Mouse (Mus musculus): Measurements from ENCODE around the gene Tldc1. TPM values are rescaled to one million over a fixed set of nuclear protein-coding genes. Genes with fewer than 3 reads are reported as not detected.

Tldc1 gene
- polyA plus RNA-seq, 1 experiment from 2014 or later: 5.4 TPM

GRCm38 (mm10) chr8:119809620-119810019 is 31.4 kb upstream of the Tldc1 start:
- H3K9ac ChIP-seq (ENCODE audit: low read depth, low read length): no peak overlapping the region
- ATAC-seq (ENCODE audit: low read depth) (no peak), DNase-seq (ENCODE audit: low spot score) (no peak)
- H3K4me3 ChIP-seq (ENCODE audit: low read depth, low read length): no peak overlapping the region
- 92% methylated on average over 9 of the region's 9 CpGs for WGBS
- peaks cover 14% of the 10 kb centered on the region; the same call in 1 of the 2 replicates for H3K36me3 ChIP-seq (ENCODE audit: control insufficient read depth, insufficient read depth, low read length)
- H3K9me3 ChIP-seq (ENCODE audit: control insufficient read depth, low read length): no peaks in the 10 kb centered on the region
- no peak overlapping the region for H3K27ac ChIP-seq (replicated peaks; ENCODE audit: low read depth, low read length)
- H3K4me1 ChIP-seq (ENCODE audit: control insufficient read depth, insufficient read depth, low read length): peaks cover 17% of the 10 kb centered on the region
- H3K27me3 ChIP-seq (replicated peaks; ENCODE audit: control insufficient read depth, insufficient read depth, low read length): no peaks in the 10 kb centered on the region
- H3K4me2 ChIP-seq (ENCODE audit: low read depth, low read length): no peak overlapping the region

- Histone ChIP-seq H3K9me3 (ENCODE audit: control insufficient read depth, low read length) (no peaks in the 10 kb centered on the region), H3K4me3 (ENCODE audit: low read depth, low read length) (no peak overlapping the region), H3K4me1 (ENCODE audit: control insufficient read depth, insufficient read depth, low read length) (0 out of 2 replicates have a peak, but pooled peaks cover 4% of the 10 kb centered on the region), H3K27me3 (replicated peaks; ENCODE audit: control insufficient read depth, insufficient read depth, low read length) (no peaks in the 10 kb centered on the region), H3K27ac (replicated peaks; ENCODE audit: low read depth, low read length) (no peak overlapping the region), H3K36me3 (ENCODE audit: control insufficient read depth, insufficient read depth, low read length) (peaks cover 14% of the 10 kb centered on the region; the same call in 1 of the 2 replicates), H3K4me2 (ENCODE audit: low read depth, low read length) (no peak overlapping the region), H3K9ac (ENCODE audit: low read depth, low read length) (no peak overlapping the region)
- ATAC-seq (ENCODE audit: low read depth) (0 out of 2 replicates have a peak, but pooled peaks have one; percentile 12), DNase-seq (ENCODE audit: low spot score) (no peak)
- 85% methylated on average over 4 of the region's 4 CpGs for WGBS
These were observed 29.5 kb upstream of the Tldc1 start for GRCm38 (mm10) chr8:119807687-119808086.

GRCm38 (mm10) chr8:119806422-119807263 is 28.4 kb upstream of the Tldc1 start:
- ATAC-seq (ENCODE audit: low read depth) (peak; percentile 56), DNase-seq (ENCODE audit: low spot score) (no peak)
- no peak overlapping the region for H3K9ac ChIP-seq (ENCODE audit: low read depth, low read length)
- H3K4me3 ChIP-seq (ENCODE audit: low read depth, low read length): no peak overlapping the region
- no peaks in the 10 kb centered on the region for H3K9me3 ChIP-seq (ENCODE audit: control insufficient read depth, low read length)
- H3K27me3 ChIP-seq (replicated peaks; ENCODE audit: control insufficient read depth, insufficient read depth, low read length): no peaks in the 10 kb centered on the region
- H3K4me1 ChIP-seq (ENCODE audit: control insufficient read depth, insufficient read depth, low read length): 0 out of 2 replicates have a peak, but pooled peaks cover 4% of the 10 kb centered on the region
- WGBS: 63% methylated on average over 14 of the region's 14 CpGs
- no peak overlapping the region for H3K4me2 ChIP-seq (ENCODE audit: low read depth, low read length)
- peaks cover 14% of the 10 kb centered on the region; the same call in 1 of the 2 replicates for H3K36me3 ChIP-seq (ENCODE audit: control insufficient read depth, insufficient read depth, low read length)
- H3K27ac ChIP-seq (replicated peaks; ENCODE audit: low read depth, low read length): 0 out of 2 replicates have a peak overlapping the region, but pooled peaks have one; percentile 15

GRCm38 (mm10) chr8:119805275-119805674 is 27.1 kb upstream of the Tldc1 start:
- H3K4me2 ChIP-seq (ENCODE audit: low read depth, low read length): no peak overlapping the region
- peaks cover 14% of the 10 kb centered on the region; the same call in 1 of the 2 replicates for H3K36me3 ChIP-seq (ENCODE audit: control insufficient read depth, insufficient read depth, low read length)
- DNase-seq (ENCODE audit: low spot score) (no peak), ATAC-seq (ENCODE audit: low read depth) (no peak)
- 67% methylated on average over 8 of the region's 8 CpGs for WGBS
- no peak overlapping the region for H3K27ac ChIP-seq (replicated peaks; ENCODE audit: low read depth, low read length)
- H3K4me3 ChIP-seq (ENCODE audit: low read depth, low read length): no peak overlapping the region
- no peaks in the 10 kb centered on the region for H3K27me3 ChIP-seq (replicated peaks; ENCODE audit: control insufficient read depth, insufficient read depth, low read length)
- no peak overlapping the region for H3K9ac ChIP-seq (ENCODE audit: low read depth, low read length)
- H3K9me3 ChIP-seq (ENCODE audit: control insufficient read depth, low read length): no peaks in the 10 kb centered on the region
- H3K4me1 ChIP-seq (ENCODE audit: control insufficient read depth, insufficient read depth, low read length): 0 out of 2 replicates have a peak, but pooled peaks cover 4% of the 10 kb centered on the region

- WGBS: 75% methylated on average over 1 of the region's 1 CpGs
These were observed 24.4 kb upstream of the Tldc1 start for GRCm38 (mm10) chr8:119802592-119802991.

GRCm38 (mm10) chr8:119801168-119801567 is 23.0 kb upstream of the Tldc1 start:
- H3K36me3 ChIP-seq (ENCODE audit: control insufficient read depth, insufficient read depth, low read length): no peaks in the 10 kb centered on the region
- H3K4me1 ChIP-seq (ENCODE audit: control insufficient read depth, insufficient read depth, low read length): peaks cover 9% of the 10 kb centered on the region; the same call in 1 of the 2 replicates
- 8% methylated on average over 3 of the region's 4 CpGs for WGBS
- H3K9ac ChIP-seq (ENCODE audit: low read depth, low read length): no peak overlapping the region
- ATAC-seq (ENCODE audit: low read depth): no peak
- H3K9me3 ChIP-seq (ENCODE audit: control insufficient read depth, low read length): no peaks in the 10 kb centered on the region
- H3K4me2 ChIP-seq (ENCODE audit: low read depth, low read length): no peak overlapping the region
- H3K4me3 ChIP-seq (ENCODE audit: low read depth, low read length): no peak overlapping the region
- H3K27ac ChIP-seq (replicated peaks; ENCODE audit: low read depth, low read length): no peak overlapping the region
- DNase-seq (ENCODE audit: low spot score): peak; percentile 65
- no peaks in the 10 kb centered on the region for H3K27me3 ChIP-seq (replicated peaks; ENCODE audit: control insufficient read depth, insufficient read depth, low read length)

More at GRCm38 (mm10) chr8:119802592-119802991, 24.4 kb upstream of the Tldc1 start:
- no peak overlapping the region for H3K27ac ChIP-seq (replicated peaks; ENCODE audit: low read depth, low read length)
- no peaks in the 10 kb centered on the region for H3K36me3 ChIP-seq (ENCODE audit: control insufficient read depth, insufficient read depth, low read length)
- no peaks in the 10 kb centered on the region for H3K9me3 ChIP-seq (ENCODE audit: control insufficient read depth, low read length)
- no peak overlapping the region for H3K9ac ChIP-seq (ENCODE audit: low read depth, low read length)
- no peaks in the 10 kb centered on the region for H3K27me3 ChIP-seq (replicated peaks; ENCODE audit: control insufficient read depth, insufficient read depth, low read length)
- H3K4me1 ChIP-seq (ENCODE audit: control insufficient read depth, insufficient read depth, low read length): peaks cover 14% of the 10 kb centered on the region; the same call in 1 of the 2 replicates
- ATAC-seq (ENCODE audit: low read depth) (no peak), DNase-seq (ENCODE audit: low spot score) (no peak)
- H3K4me2 ChIP-seq (ENCODE audit: low read depth, low read length): no peak overlapping the region
- H3K4me3 ChIP-seq (ENCODE audit: low read depth, low read length): no peak overlapping the region

- no peak for ATAC-seq (ENCODE audit: low read depth)
These were observed 20.7 kb upstream of the Tldc1 start for GRCm38 (mm10) chr8:119798965-119799264.

GRCm38 (mm10) chr8:119798170-119798964 is 20.2 kb upstream of the Tldc1 start:
- peak overlapping the region; percentile 68 for H3K27ac ChIP-seq (replicated peaks; ENCODE audit: low read depth, low read length)
- peak overlapping the region; percentile 43 for H3K4me2 ChIP-seq (ENCODE audit: low read depth, low read length)
- H3K9me3 ChIP-seq (ENCODE audit: control insufficient read depth, low read length): no peaks in the 10 kb centered on the region
- H3K4me1 ChIP-seq (ENCODE audit: control insufficient read depth, insufficient read depth, low read length): peaks cover 9% of the 10 kb centered on the region; the same call in 1 of the 2 replicates
- no peaks in the 10 kb centered on the region for H3K36me3 ChIP-seq (ENCODE audit: control insufficient read depth, insufficient read depth, low read length)
- peak; percentile 80 for ATAC-seq (ENCODE audit: low read depth)
- 8% methylated on average over 15 of the region's 15 CpGs for WGBS
- peak; percentile 85 for DNase-seq (ENCODE audit: low spot score)
- H3K4me3 ChIP-seq (ENCODE audit: low read depth, low read length): no peak overlapping the region
- H3K9ac ChIP-seq (ENCODE audit: low read depth, low read length): peak overlapping the region; percentile 19; the same call in 1 of the 2 replicates
- H3K27me3 ChIP-seq (replicated peaks; ENCODE audit: control insufficient read depth, insufficient read depth, low read length): no peaks in the 10 kb centered on the region

More at GRCm38 (mm10) chr8:119798965-119799264, 20.7 kb upstream of the Tldc1 start:
- peaks cover 9% of the 10 kb centered on the region; the same call in 1 of the 2 replicates for H3K4me1 ChIP-seq (ENCODE audit: control insufficient read depth, insufficient read depth, low read length)
- H3K9me3 ChIP-seq (ENCODE audit: control insufficient read depth, low read length): no peaks in the 10 kb centered on the region
- H3K4me3 ChIP-seq (ENCODE audit: low read depth, low read length): no peak overlapping the region
- no peaks in the 10 kb centered on the region for H3K27me3 ChIP-seq (replicated peaks; ENCODE audit: control insufficient read depth, insufficient read depth, low read length)
- H3K27ac ChIP-seq (replicated peaks; ENCODE audit: low read depth, low read length): peak overlapping the region; percentile 68; the same call in 1 of the 2 replicates
- 65% methylated on average over 2 of the region's 2 CpGs for WGBS
- H3K9ac ChIP-seq (ENCODE audit: low read depth, low read length): no peak overlapping the region
- DNase-seq (ENCODE audit: low spot score): no peak
- no peak overlapping the region; the same call in 1 of the 2 replicates for H3K4me2 ChIP-seq (ENCODE audit: low read depth, low read length)
- no peaks in the 10 kb centered on the region for H3K36me3 ChIP-seq (ENCODE audit: control insufficient read depth, insufficient read depth, low read length)

Measured in embryonic facial prominence, embryonic 14.5 days (tissue).